Mouse (Mus musculus) thymus, postnatal 36 days (tissue): ENCODE results near the gene Emc9.

Experiments
- DNase-seq, 2 experiments: peaks; one replicate each; pipeline ENCODE4 v3.0.0; 2022; ENCODE audit warnings: mixed read lengths in 2 of 2

Emc9 gene

GRCm38 (mm10) chr14:55590748-55591330 is 5.7 kb upstream of the Emc9 start, which contains the start of gene Psme2:
TSS of gene Psme2 (minus strand) at chr14:55591113.
- DNase-seq, result peak; percentile 72 to 75

- DNase-seq, result no peak
These were observed 4.8 kb upstream of the Emc9 start for GRCm38 (mm10) chr14:55589771-55590448.

- no peak for DNase-seq
These were observed 4.2 kb upstream of the Emc9 start for GRCm38 (mm10) chr14:55589271-55589670.

- DNase-seq, result no peak
These were observed 1.0 kb upstream of the Emc9 start for GRCm38 (mm10) chr14:55586149-55586548.

GRCm38 (mm10) chr14:55585566-55585960 is 461 bp upstream of the Emc9 start:
- peak; percentile 17 to 30 for DNase-seq

- no peak for DNase-seq
These were observed 800 bp downstream of the Emc9 start for GRCm38 (mm10) chr14:55584303-55584701.

GRCm38 (mm10) chr14:55581981-55582681 is 3.0 kb downstream of the Emc9 start:
- no peak for DNase-seq

GRCm38 (mm10) chr14:55580731-55581130 is 4.4 kb downstream of the Emc9 start:
- DNase-seq, result no peak

- DNase-seq, result no peak
These were observed 5.3 kb downstream of the Emc9 start for GRCm38 (mm10) chr14:55579511-55580496.

GRCm38 (mm10) chr14:55578668-55579269 is 6.3 kb downstream of the Emc9 start:
- DNase-seq, result no peak

GRCm38 (mm10) chr14:55577871-55578667 is 7.0 kb downstream of the Emc9 start, which contains the start of gene Psme1:
TSS of gene Psme1 (plus strand) at chr14:55578123.
- peak; percentile 85 to 90 for DNase-seq

GRCm38 (mm10) chr14:55576376-55576775 is 8.7 kb downstream of the Emc9 start:
- no peak for DNase-seq

GRCm38 (mm10) chr14:55575711-55576110 is 9.4 kb downstream of the Emc9 start:
- no peak for DNase-seq

GRCm38 (mm10) chr14:55575302-55575701 is 9.8 kb downstream of the Emc9 start, which contains the start of gene Fitm1:
TSS of gene Fitm1 (plus strand) at chr14:55575617.
- no peak for DNase-seq

GRCm38 (mm10) chr14:55571760-55572159 is 13.3 kb downstream of the Emc9 start:
- DNase-seq, result no peak

GRCm38 (mm10) chr14:55570588-55570987 is 14.5 kb downstream of the Emc9 start:
- no peak for DNase-seq

GRCm38 (mm10) chr14:55567496-55567895 is 17.6 kb downstream of the Emc9 start:
- DNase-seq, result no peak

GRCm38 (mm10) chr14:55565748-55566147 is 19.4 kb downstream of the Emc9 start:
- no peak for DNase-seq

GRCm38 (mm10) chr14:55563249-55563648 is 21.9 kb downstream of the Emc9 start:
- DNase-seq, result no peak

- DNase-seq, result no peak
These were observed 23.2 kb downstream of the Emc9 start for GRCm38 (mm10) chr14:55561860-55562259.
